Mouse (Mus musculus) ovary, postnatal 10 days (tissue): ENCODE measurements around the gene Jdp2.

ENCODE experiments used
- DNase-seq: peaks from one replicate; pipeline ENCODE4 v3.0.0; 2022; ENCODE audit warnings: low spot score

Gene Jdp2

GRCm38 (mm10) chr12:85602153-85602552 is 3.3 kb downstream of the Jdp2 start:
- DNase-seq = no peak

GRCm38 (mm10) chr12:85602811-85603210 is 4.0 kb downstream of the Jdp2 start:
- no peak for DNase-seq

GRCm38 (mm10) chr12:85603767-85604166 is 4.9 kb downstream of the Jdp2 start:
- no peak for DNase-seq

- no peak for DNase-seq
Measured at GRCm38 (mm10) chr12:85604301-85604998, 5.6 kb downstream of the Jdp2 start.

GRCm38 (mm10) chr12:85607519-85608449 is 9.0 kb downstream of the Jdp2 start:
- no peak for DNase-seq

GRCm38 (mm10) chr12:85610167-85610566 is 11.3 kb downstream of the Jdp2 start:
- DNase-seq = no peak

GRCm38 (mm10) chr12:85614090-85614489 is 15.3 kb downstream of the Jdp2 start:
- no peak for DNase-seq

- no peak for DNase-seq
Measured at GRCm38 (mm10) chr12:85615486-85615885, 16.7 kb downstream of the Jdp2 start.

- DNase-seq = no peak
Measured at GRCm38 (mm10) chr12:85617885-85618284, 19.1 kb downstream of the Jdp2 start.

GRCm38 (mm10) chr12:85618430-85618829 is 19.6 kb downstream of the Jdp2 start:
- DNase-seq = no peak

GRCm38 (mm10) chr12:85619283-85619897 is 20.6 kb downstream of the Jdp2 start:
- no peak for DNase-seq

- no peak for DNase-seq
Measured at GRCm38 (mm10) chr12:85619898-85620443, 21.1 kb downstream of the Jdp2 start.

- no peak for DNase-seq
Measured at GRCm38 (mm10) chr12:85621027-85621426, 22.2 kb downstream of the Jdp2 start.

GRCm38 (mm10) chr12:85621673-85622072 is 22.8 kb downstream of the Jdp2 start:
- no peak for DNase-seq

- no peak for DNase-seq
Measured at GRCm38 (mm10) chr12:85623711-85624110, 24.9 kb downstream of the Jdp2 start.

GRCm38 (mm10) chr12:85624652-85625051 is 25.8 kb downstream of the Jdp2 start:
- DNase-seq = no peak

GRCm38 (mm10) chr12:85625852-85626251 is 27.0 kb downstream of the Jdp2 start:
- DNase-seq = no peak

- no peak for DNase-seq
Measured at GRCm38 (mm10) chr12:85629661-85630481, 31.0 kb downstream of the Jdp2 start.

GRCm38 (mm10) chr12:85631196-85631595 is 32.4 kb downstream of the Jdp2 start:
- DNase-seq = no peak

GRCm38 (mm10) chr12:85632321-85632720 is 33.5 kb downstream of the Jdp2 start:
- no peak for DNase-seq

- no peak for DNase-seq
Measured at GRCm38 (mm10) chr12:85637932-85638331, 39.1 kb downstream of the Jdp2 start.
